Mouse (Mus musculus) ES-E14 (cell line): ENCODE results near the gene Cyth2. TPM values are rescaled to one million over a fixed set of nuclear protein-coding genes. Genes with fewer than 3 reads are reported as not detected.

ENCODE experiments used
- DNase-seq: peaks from one replicate; pipeline ENCODE4 v3.0.0-alpha.2; 2013; ENCODE audit warnings: low read depth, low spot score
- H3K27ac ChIP-seq: 2 replicates; pipeline ENCODE4 v1.5.1; 2012; ENCODE audit warnings: low read depth, mild to moderate bottlenecking, low read length, moderate library complexity, mixed read lengths; ENCODE audit not compliant: poor library complexity, insufficient read depth, severe bottlenecking
- H3K36me3 ChIP-seq: 2 replicates; pipeline ENCODE4 v1.6.1; 2012; ENCODE audit warnings: mild to moderate bottlenecking, low read length, moderate library complexity, mixed read lengths; ENCODE audit not compliant: control insufficient read depth, poor library complexity, insufficient read depth, severe bottlenecking
- H3K4me1 ChIP-seq, 2 experiments: fragments of 150-350 bp in 1 of 2; sonication (generic) in 1 of 2; 2 replicates each; pipeline ENCODE4 v1.6.1; 2012; ENCODE audit warnings: low read length in 2 of 2, mild to moderate bottlenecking in 1 of 2, mixed read lengths in 1 of 2; ENCODE audit not compliant: control insufficient read depth in 2 of 2, insufficient read depth in 2 of 2, poor library complexity in 1 of 2
- H3K4me3 ChIP-seq, 2 experiments: fragments of 150-350 bp in 1 of 2; sonication (generic) in 1 of 2; 2 replicates each; pipeline ENCODE4 v1.5.1; 2012; ENCODE audit warnings: low read length in 2 of 2, low read depth in 1 of 2, mild to moderate bottlenecking in 1 of 2, mixed read lengths in 1 of 2; ENCODE audit not compliant: insufficient read depth in 1 of 2, poor library complexity in 1 of 2, severe bottlenecking in 1 of 2
- H3K9ac ChIP-seq: 2 replicates; pipeline ENCODE4 v1.6.1; 2012; ENCODE audit warnings: low read depth, mild to moderate bottlenecking, low read length, mixed read lengths; ENCODE audit not compliant: poor library complexity, insufficient read depth, severe bottlenecking
- H3K9me3 ChIP-seq: fragments of 150-350 bp; sonication (generic); 2 replicates; pipeline ENCODE4 v1.6.1; 2012; ENCODE audit warnings: low read depth, mild to moderate bottlenecking, low read length; ENCODE audit not compliant: control insufficient read depth, insufficient read depth
- CHD2 ChIP-seq: IDR thresholded peaks from 2 replicates; pipeline ENCODE4 v1.6.1; 2014; ENCODE audit warnings: mild to moderate bottlenecking, low read depth, low read length, inconsistent platforms
- HCFC1 ChIP-seq: IDR thresholded peaks from 2 replicates; pipeline ENCODE4 v1.6.1; 2012; ENCODE audit warnings: low read length, inconsistent platforms, borderline replicate concordance; ENCODE audit not compliant: insufficient read depth
- MAFK ChIP-seq: IDR thresholded peaks from 2 replicates; pipeline ENCODE4 v1.6.1; 2014; ENCODE audit warnings: mild to moderate bottlenecking, low read depth, low read length, inconsistent platforms; ENCODE audit not compliant: insufficient read depth
- ZC3H11A ChIP-seq: IDR thresholded peaks from 2 replicates; pipeline ENCODE4 v1.6.1; 2012; ENCODE audit warnings: low read depth, mild to moderate bottlenecking, inconsistent platforms, low read length, borderline replicate concordance
- ZNF384 ChIP-seq: IDR thresholded peaks from 2 replicates; pipeline ENCODE4 v1.6.1; 2012; ENCODE audit warnings: low read depth, low read length, inconsistent platforms
- in situ Hi-C, 2 experiments: fragments of 600-800 bp; cut with MboI; formaldehyde crosslinking; loops; one replicate each; pipeline ENCODE4 v1.15.1; 2025; ENCODE audit warnings: low sequenced_read_pairs in 2 of 2, inconsistent platforms in 1 of 2; ENCODE audit not compliant: unreplicated experiment in 2 of 2
- total RNA-seq: library from RNA; depleted of rRNA; stranded (reverse); fragments of 300-350 nt; gene quantifications from 2 replicates; pipeline ENCODE4 v1.2.3, GENCODE M21; 2012

Cyth2 gene
- total RNA-seq, 1 experiment, result 113 TPM

- Histone ChIP-seq H3K27ac (no peak overlapping the region), H3K36me3 (no peaks in the 10 kb centered on the region; the same call in 1 of the 2 replicates), H3K4me1 (peaks cover 2 to 17% of the 10 kb centered on the region in 2 experiments; a peak in 3 of 4 replicates), H3K4me3 (peak overlapping the region; percentile 71 to 80), H3K9ac (peak overlapping the region; percentile 66; the same call in 1 of the 2 replicates), H3K9me3 (no peaks in the 10 kb centered on the region)
- in situ Hi-C loops, result no loop called here
- TF ChIP-seq ZC3H11A, result no peak
- TF ChIP-seq MAFK, result no peak
- TF ChIP-seq HCFC1, result peak; percentile 98
- TF ChIP-seq CHD2, result peak; percentile 45; the same call in 1 of the 2 replicates
- peak; percentile 71 for DNase-seq
Measured at GRCm38 (mm10) chr7:45786136-45786578, 28.2 kb downstream of the Cyth2 start.

DNA sequence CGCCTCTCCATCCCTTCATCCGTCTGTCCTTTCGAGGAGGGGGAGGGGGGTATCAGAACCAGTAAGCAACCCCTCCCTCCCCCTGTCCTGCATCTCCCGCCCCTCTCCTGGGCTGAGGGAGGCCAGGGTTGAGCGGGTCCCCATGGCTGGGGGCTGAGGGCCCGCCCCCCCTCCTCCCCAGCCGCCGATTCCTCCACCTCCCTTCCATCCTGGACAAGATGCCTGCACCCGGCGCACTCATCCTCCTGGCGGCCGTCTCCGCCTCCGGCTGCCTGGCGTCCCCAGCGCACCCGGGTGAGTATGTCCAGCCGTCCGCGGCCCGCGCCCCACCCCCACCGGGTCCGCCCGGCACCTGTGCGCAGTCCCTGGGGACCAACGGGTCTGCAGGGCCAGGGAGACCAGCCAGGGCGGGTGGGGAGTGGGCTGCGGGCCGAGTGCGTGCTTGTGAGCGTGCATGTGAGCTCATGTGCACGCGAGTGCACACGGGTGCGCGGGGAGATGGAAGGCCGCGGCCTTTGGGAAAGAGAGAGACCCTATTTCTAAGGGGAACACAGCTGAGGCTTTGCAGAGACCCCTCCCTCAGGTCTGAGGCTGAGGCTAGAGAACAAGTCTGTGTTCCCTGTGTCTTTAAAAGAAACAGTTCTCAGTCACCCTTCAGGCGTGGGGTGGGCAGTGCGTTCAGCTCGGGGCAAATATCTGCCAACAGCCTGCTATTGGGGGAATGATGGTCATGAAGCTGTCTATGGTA lies 28.8 kb downstream of the Cyth2 start:
- peaks cover 2 to 17% of the 10 kb centered on the region in 2 experiments; a peak in 3 of 4 replicates for H3K4me1 ChIP-seq
- in situ Hi-C loops, result no loop called here
- H3K9ac ChIP-seq, result peak overlapping the region; percentile 66; the same call in 1 of the 2 replicates
- DNase-seq, result no peak
- no peak for TF ChIP-seq ZNF384
- no peaks in the 10 kb centered on the region; the same call in 1 of the 2 replicates for H3K36me3 ChIP-seq
- no peak overlapping the region for H3K27ac ChIP-seq
- peak overlapping the region; percentile 71 to 80 for H3K4me3 ChIP-seq
- H3K9me3 ChIP-seq, result no peaks in the 10 kb centered on the region

- no peak within 1 kb of the TSS; the same call in 1 of the 2 replicates for H3K27ac ChIP-seq
- peaks cover 2 to 17% of the 10 kb centered on the region in 2 experiments; a peak in 3 of 4 replicates for H3K4me1 ChIP-seq
- H3K4me3 ChIP-seq, result peak within 1 kb of the TSS; percentile 80 to 89
- in situ Hi-C loops, result no loop called here
- TF ChIP-seq MAFK (no peak), HCFC1 (no peak), ZNF384 (no peak), CHD2 (no peak), ZC3H11A (no peak)
- H3K9ac ChIP-seq, result peak within 1 kb of the TSS; percentile 75
- DNase-seq, result peak; percentile 66
- H3K36me3 ChIP-seq, result no peaks in the 10 kb centered on the region; the same call in 1 of the 2 replicates
- no peaks in the 10 kb centered on the region for H3K9me3 ChIP-seq
Measured at GRCm38 (mm10) chr7:45784524-45785372, 29.6 kb downstream of the Cyth2 start, which contains the start of gene Sult2b1. Gene Sult2b1, minus strand, starts transcription at chr7:45784669.

DNA sequence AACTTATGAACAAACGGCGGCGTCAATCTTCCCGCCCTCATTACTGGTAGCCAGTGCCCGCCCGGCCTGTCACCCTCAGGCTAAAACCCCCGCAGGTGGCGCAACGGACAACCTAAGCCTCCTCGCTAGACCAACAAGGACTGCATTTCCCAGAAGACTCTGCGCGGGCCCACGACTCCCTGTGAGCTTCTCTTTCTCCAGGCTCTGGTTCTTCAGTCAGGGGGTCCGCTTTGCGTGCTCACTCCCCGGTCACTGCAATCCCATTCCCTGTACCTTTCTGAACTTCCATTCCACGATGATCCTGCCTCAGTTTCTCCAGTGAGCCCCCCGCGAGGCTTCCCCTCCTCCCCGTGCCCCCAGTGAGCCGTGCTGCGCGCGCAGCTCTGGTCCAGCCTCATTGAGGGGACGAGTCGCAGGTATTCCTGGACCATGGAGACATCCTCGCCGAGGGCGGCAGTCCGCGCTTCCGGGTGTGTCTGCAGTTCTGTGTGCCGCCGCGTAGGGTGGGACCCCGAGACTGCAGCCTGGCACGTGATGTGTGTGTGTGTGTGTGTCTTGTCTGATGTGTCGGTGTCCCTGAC lies 30.8 kb downstream of the Cyth2 start, which contains the start of gene Lmtk3:
Gene Lmtk3 (plus strand): TSS at position 228 of the 581 bp plus-strand sequence.
- DNase-seq, result peak; percentile 56
- no peak within 1 kb of the TSS; the same call in 1 of the 2 replicates for H3K27ac ChIP-seq

More for the DNA sequence above, 30.8 kb downstream of the Cyth2 start, which contains the start of gene Lmtk3:
- Histone ChIP-seq H3K9me3 (no peaks in the 10 kb centered on the region), H3K36me3 (no peaks in the 10 kb centered on the region), H3K4me1 (peaks cover 2 to 20% of the 10 kb centered on the region in 2 experiments; a peak in 3 of 4 replicates), H3K9ac (peak within 1 kb of the TSS; percentile 75), H3K4me3 (peak within 1 kb of the TSS; percentile 73 to 89)
- in situ Hi-C loops, result no loop called here
- no peak for TF ChIP-seq MAFK
- no peak for TF ChIP-seq ZNF384
- TF ChIP-seq ZC3H11A, result no peak
- TF ChIP-seq HCFC1, result peak; percentile 86
